Mouse (Mus musculus) embryo, embryonic 10.5 days (tissue): Measurements from ENCODE around the gene Rpl36.

Experiments used
- DNase-seq: peaks from one replicate; pipeline ENCODE4 v3.0.0-alpha.2; 2015; ENCODE audit warnings: low spot score

Gene Rpl36

DNA sequence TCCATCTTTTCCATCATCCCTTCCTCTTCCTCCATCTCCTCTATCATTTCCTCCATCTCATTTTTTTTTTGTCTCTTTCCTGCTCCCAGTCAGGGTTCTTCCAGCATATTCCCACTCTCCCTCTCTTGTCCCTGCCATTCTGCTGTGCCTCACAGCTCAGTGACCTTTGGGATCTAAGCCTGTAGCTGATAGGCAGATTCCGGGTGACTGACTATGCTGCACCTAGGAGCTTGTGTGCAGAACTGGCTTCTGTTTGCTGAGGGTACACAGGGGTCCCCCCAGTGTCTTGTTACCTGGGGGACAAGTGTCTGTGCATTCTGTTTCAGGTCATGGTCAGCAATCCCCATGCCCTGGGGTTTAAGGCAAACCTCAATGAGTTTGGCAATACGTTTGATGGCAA is 41.6 kb downstream of the Rpl36 start:
- no peak for DNase-seq

DNA sequence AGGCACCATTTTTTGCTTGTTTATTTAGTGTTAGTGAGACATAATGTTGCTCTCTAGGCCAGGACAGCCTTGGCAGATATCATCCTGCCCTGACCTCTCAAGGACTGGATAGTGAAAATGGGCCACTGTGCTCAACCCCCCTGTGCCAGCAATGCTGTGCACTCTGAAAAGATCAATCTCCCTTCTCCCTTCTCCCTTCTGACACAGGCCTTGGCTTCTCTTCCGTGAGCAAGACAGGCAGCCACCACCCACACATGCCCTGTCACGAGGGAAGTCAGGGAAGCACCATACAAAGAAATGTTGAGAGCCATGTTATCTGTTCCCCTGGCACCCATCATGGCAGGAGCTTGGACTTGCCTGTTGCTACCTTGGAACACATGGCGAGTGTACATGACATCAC is 42.1 kb downstream of the Rpl36 start:
- no peak for DNase-seq

DNA sequence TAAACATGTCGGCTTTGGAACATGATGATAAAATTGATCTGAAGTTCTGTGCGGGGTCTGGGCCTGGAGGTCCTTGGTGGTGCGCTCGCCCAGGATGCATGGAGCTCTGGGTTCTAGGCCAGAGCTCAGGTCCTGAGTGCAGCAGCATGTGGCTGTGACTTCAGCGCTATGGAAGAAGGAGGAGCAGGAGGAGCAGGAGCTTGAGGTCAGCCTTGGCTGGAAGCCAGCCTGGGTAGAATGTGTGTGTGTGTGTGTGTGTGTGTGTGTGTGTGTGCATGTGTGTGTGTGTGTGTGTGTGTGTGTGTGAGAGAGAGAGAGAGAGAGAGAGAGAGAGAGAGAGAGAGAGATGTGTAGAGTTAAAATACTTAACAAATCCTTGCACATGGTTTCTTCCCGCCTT is 43.0 kb downstream of the Rpl36 start:
- DNase-seq = no peak

DNA sequence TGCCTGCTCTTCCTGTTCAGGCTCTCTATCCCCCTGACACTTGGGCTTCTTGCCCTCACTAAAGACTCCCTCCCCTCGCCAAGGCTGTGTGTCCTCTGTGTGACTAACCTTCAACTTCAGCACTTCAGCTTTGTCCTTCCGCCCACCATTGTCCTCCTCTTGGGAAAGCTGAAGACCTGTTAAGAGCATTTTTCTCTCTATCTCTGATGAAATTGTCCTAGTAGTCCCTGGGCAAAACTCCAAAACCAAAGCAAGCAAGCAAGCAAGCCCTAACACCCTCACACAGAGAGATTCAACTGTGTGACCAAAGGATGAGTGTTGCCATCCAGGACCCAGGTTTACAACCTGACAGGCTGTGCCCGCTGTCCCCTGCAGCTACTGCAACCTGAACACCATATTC is 50.4 kb downstream of the Rpl36 start:
- no peak for DNase-seq
